Mouse (Mus musculus) spleen, postnatal 10 days (tissue): Measurements from ENCODE around the gene Alx1.

Experiments
- DNase-seq, 2 experiments: peaks; one replicate each; pipeline ENCODE4 v3.0.0; 2021 to 2022; ENCODE audit warnings: low spot score in 2 of 2

Alx1 gene

DNA sequence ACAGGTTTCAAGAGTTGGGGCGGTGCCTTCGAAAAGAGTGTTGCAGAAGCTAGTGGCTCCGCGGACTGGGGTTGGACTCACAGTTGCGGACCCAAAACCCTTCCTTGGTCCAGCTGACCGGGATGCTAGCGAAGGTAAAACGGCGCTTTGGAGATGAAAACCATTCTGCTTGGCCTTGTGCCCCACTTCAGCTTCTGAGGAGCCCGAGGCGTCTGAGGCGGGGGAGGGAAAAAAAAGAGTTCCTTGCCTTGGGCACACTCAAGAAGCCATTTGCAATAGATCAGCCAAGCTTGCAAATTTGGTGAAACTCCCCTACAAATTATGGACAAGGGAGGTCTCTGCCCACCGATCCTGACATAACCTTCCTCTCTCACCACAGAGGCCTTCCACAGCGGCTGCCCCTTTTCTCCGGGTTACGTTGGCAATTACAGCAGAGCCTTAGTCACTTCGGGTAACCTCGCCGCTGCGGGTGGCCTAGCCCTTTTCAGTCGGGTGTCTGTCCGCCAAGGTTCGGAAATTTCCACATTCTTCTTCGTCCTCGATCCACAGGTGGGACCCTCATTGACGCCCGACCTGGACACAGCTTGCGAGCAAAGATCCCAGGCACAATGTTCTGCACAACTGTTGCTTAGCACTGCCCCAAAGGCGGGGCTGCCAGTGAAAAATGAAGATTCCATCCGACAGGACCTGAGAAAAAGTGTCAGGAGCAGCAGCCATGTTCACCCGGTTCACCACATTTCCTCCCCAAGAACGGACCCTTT lies at the start of gene Alx1:
Alx1 (minus strand) TSS at position 486 of the 761 bp plus-strand sequence.
- no peak for DNase-seq

DNA sequence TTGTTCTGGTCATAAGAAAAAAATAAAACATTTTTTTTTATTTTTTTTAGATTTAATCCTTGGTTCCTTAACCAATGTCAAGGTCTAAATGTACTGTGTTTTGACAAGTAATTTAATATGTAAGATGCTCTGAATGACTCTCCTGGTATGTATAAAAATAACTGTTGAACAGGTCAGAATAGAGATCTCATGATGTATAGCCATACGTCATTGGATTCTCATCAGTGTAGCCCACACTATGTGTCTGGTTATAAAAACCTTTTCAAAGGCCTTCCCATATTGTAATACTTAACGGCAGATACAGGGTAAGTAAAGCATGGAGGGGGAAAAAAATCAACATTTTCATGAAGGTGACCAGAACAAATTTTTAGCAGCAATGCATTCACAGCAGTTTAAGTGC lies 19.6 kb upstream of the Alx1 start:
- DNase-seq = no peak

DNA sequence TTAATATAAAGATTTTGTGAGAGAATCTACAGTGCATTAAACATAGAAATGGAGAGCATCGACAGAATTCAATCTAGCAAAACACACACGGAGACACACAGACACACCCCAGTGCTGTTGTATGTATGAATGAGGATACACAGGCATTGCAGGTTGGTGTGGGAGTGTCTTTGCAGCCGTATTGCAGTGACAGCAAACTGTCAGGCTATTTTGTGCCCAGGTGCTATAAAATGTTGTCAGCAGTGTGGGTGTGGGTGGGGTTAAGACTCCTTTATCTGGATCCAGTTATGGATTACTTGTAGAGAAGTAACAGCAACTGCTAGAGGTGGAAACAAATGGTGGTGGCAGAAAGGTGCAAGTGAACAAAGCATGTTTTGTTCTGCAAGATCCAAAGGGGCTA lies 16.6 kb upstream of the Alx1 start:
- no peak for DNase-seq

DNA sequence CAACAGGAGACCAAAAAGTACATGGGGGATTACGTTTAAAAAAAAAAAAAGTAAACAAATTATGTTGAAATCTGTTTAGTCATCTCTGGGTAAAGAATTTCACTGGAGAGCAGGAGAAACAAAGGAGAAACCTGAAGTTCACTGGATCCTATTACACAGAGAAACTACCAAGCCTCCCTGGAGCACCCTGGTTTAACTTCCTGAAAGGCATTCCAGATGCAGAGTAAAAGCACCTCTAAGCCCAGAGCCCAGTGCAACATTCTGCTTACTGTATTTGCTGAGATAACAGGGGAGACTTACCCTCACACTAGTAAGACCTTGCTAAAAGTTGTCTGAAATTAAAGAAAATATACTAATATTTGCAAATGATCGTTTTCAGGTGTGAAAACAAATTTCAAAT lies 15.0 kb upstream of the Alx1 start:
- DNase-seq = no peak

DNA sequence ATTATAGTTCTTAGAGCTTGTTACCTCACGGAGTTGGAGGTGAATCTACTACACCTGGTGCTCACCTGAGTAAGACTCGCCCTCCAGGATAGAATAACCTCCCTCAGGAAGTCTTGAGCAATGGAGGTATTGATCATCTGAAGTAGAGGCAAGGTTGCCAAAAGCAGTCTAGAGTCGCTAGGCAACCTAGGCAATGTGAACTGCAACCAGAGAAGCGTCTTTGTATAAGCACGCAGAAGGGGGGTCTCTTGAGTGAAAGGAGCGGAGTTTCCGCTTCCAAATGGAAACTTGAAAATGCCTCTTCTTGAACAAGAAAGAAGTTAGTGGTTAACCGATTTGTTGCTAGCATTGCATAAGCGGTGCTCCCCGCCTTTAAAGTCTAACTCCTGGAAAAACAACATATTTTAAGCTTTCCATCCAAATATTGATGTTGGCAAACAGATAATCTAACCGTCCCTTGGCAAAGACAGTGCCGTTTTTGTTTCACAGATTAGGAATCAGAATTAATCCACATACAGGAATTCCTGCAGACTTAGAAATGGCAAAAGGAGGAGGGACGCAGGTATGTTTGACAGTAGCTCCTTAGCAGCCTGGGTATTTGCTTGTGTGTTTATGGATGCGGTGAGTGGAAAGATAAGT lies 5.1 kb upstream of the Alx1 start:
- DNase-seq = no peak

DNA sequence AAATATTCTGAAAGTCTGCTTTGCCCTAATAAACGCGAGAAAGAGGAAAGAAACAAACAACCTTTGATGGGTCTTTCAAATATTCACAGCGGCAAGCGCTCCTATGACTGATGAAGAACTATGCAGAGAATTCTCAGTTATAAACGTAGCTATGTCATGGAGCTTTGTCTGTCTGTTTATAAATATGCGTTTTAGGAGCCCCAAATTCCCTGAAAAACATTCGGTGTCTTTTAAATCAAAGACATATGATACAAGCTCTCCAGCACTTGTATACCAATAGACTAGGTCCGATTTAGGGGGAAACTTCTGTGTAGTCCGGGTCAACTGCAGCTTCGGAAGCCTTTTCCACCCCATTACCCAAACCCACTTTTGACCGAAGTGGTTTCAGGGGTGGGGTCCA lies 916 bp upstream of the Alx1 start:
- no peak for DNase-seq

DNA sequence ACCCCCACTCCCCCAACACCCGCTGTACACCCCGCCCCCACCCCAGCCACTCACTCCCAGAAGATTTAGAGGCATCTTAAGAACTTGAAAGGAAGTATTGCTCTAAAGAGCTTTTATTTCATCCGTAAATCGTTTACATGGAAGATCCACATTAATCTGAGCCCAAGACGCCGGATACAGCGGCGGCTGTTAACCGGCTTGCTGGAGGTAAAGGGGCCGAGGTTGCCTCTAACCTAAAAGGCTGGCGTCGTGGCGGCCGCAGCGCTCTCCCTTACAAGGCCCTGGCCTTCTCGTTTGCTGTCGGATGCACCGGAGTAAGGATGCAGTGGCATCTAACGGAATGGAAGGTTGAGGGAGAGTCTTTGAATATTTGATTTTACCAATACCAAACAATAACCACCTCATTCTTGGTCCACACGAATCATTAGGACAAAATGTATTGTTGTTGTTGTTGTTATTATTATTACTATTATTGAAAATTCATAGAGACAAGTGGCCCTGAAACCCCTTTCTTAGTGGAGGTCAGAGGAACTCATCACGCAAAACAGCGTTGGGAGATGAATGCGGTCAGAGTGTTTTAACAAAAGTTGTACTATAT lies 784 bp downstream of the Alx1 start:
- no peak for DNase-seq

DNA sequence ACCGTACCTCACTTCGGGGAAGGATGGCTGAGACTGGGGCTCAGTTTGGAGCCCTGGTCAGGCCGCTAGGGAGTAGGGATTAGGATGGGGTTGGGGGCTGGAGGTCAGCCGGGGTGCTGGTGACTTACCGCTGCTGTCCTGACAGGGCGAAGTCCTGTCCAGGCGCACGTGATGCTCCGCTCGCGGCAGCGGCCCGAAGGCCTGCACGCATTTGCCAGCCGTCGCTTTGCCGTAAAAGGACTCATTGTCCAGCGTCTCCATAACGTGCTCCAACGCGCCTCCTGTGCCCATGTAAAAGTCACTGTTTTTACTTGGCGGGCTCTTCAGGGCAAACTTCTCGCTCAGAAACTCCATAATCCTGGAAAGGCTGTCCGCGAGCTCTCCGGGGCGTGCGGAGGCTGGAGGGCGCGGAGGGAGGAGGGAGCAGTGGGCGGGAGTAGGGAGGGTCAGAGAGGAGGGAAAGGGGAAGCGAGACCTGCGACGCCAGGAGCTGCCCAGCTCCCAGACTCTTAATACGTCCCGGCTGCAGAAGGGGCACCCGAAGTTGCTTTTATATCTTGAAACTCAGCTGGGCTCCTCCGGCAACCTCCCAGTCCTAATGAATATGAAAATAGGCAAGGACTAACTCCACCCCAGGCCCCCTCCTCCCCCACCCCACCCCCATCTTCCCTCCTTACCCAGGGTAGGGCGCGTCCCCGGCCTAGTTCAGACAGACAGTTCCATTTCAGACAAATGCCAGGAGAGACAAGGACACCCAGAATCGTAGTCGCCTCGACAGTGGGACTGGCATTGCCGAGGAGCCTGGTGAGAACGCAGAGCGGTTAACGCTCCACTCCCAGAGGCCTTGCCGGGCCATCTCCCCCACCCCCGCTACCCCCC lies 1.5 kb downstream of the Alx1 start:
- no peak for DNase-seq

DNA sequence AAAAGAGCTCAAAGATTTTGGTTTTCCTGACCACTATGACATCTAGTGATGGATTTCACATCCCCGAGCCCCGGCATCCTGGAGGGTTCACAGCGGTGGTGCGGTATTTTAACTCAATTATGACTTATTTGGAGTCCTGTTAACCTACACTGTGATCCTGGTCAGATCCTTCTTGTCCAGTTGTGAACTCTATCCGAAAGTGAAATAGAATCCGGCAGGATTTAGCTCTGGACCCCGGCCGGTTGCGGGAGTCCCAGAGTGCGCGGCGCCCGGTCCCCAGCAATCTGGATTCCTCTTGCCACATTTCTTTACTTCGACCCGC lies 2.1 kb downstream of the Alx1 start:
- DNase-seq = no peak

DNA sequence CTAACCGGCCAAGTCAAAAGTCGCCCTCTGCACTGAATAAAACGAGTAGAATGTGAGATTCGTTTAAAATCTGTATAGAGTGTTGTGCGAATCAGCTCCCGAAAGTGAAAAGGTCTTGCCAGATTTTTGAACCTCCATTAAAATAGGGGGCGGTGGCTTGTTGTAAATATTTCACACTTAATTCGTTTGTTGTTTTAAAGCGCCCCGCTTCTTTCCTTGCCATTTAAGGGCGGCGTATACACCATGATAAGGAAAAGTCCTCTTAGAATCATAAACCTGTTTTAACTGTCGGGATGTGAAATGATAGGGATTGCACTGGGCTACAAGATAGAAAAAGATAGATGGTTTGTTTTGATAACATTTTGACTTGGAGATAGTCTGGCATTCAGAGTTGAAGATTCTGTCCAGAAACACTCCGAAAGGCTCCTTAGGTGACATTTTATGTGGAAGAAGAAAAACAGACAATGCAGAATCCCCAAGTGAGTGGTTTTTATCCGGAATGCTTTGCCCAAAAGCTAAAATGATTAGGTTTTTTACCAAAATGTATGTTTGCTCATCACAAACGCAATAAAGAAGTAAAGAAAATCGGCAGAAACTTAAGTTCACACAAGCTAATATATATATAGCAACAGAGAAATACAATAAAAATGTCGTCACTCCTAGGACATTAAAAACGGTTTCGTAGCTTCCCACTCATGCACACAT lies 2.6 kb downstream of the Alx1 start:
- no peak for DNase-seq

DNA sequence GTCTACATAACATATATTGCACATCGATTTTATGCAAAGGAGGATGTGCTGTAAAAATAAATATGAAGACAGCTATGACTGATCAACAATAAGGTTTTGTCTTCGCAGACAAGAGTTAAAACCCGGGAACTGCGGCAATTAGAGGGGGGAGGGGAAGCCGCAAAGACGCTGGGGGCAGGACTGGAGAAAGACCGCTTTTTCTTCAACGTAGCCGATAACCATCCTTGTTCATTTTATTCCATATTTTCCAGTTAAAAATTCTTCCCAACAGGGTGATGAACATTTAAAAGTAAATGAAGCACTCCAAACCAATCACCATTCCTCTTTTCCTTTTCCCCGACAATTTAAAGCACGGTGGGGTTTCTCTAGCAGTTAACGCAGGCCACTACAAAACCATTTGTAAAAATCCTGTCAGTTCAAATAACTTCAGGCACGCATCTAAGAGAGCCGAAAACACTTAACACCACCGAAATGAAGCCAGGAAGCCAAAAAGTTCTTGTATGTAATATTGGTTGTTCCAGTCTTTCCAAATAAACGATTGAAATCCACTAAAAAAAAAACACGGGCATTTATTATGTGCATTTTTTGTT lies 3.3 kb downstream of the Alx1 start:
- no peak for DNase-seq

DNA sequence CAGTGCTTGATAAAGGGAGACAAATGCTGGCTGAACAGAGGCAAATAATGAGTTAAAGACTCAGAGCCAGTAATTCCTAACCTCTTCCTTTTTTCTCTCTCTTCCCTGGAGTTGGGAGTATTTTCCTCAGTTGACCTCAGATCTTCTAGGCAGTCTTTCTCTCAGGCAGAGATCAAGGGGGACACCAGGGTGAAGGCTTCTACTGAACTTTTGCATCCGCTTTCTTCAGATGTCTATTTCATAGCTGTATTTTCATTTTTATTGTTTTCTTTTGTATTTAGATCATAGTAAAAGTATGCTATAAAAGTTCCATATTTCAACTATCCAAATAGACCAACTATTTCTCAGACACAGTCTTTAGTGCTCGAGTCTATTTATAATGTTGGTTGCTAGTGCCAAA lies 27.5 kb downstream of the Alx1 start:
- DNase-seq = no peak

DNA sequence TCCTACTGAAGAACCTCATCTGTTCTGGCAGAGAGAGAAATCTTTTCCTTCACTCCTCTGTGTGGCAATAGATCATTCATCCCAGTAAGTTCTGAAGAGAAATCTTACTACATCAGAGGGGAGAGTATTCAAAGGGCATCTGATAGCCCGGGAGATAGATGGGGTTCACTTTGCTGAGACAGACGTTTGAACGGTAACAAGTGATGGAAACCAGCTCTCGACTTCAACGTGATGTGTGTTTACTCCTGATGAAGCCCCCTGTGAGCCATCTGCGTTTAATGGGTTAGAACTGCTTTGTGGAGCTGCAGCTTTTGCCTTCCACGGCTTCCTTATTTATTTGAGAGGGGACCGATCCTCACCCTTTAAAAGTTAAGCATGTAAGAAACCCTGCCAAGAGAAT lies 29.1 kb downstream of the Alx1 start:
- no peak for DNase-seq

DNA sequence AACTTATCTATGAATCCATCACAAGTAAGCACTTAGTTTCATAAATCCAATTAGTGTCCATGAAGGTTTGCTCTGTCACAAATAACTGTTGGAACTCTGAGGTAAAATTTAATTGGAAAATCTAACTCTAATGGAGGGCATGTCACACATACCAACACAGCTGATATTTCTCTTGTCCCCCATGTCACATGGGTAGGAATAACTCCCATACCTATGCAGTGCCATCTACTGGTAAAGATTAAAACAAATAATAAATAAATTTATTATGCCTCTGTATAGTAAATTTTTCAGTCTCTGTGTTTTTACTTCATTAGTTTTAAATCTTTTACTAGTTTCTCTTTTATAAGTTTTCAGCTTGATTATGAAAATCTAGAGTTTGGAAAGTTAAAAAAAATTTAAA lies 30.4 kb downstream of the Alx1 start:
- DNase-seq = no peak

DNA sequence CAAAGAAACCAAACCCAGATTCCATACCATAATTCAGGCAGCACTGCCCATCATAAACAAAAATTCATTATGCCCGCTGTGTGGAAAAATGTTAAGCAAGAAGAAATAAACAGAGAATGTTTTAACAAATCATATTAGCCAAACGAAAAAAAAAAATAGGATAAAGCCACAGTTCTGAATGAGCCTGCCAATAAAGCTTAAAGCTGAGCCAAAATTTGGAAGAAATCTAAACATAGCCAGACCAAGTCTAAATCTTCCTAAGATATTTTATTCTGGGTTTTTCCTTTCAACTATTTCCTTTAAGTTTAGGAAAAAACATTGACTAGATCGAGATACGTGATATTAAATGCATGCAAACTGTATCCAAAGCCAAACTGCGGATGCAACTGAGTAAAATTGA lies 54.9 kb downstream of the Alx1 start:
- DNase-seq = no peak

DNA sequence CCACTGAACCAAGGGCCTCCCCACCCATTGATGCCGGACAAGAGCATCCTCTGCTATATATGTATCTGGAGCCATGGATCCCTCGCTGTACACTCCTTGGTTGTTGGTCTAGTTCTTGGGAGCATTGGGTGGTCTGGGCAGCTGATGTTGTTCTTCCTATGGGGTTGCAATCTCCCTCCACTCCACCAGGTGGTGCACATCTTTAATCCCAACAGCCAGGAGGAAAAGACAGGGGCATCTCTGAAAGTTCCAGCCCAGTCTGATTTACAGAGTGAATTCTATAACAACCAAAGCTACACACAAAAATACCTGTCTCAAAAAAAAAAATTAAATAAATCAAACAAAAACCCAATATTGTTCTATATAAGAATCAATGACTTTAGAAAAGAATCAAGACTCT lies 70.4 kb downstream of the Alx1 start:
- DNase-seq = no peak
